ENCODE assay signal across 11 mouse cellular contexts in genomic region chr8:62046809-62047208, GRCm38 (mm10).
A peak's percentile ranks its signal among the peaks of the same experiment; 100 is the strongest.
DNase-seq lines count a peak whose midpoint lies in the region; ATAC-seq and TF ChIP-seq lines count a peak whose summit lies in the region.
"Had no signal": no experiment of that assay in that cellular context is flagged by ENCODE, and none has a peak within 500 bp of the region (broad histone marks: within the 10 kb centered on the region; RNA-seq: fewer than 3 reads in every experiment).

No protein-coding gene starts in this region.

- no peak for ATAC-seq in kidney, postnatal 0 days (replicated peaks; ENCODE audit: low FRiP score, low read depth)
- peak; percentile 52; the same call in 1 of the 2 replicates for ATAC-seq in embryonic facial prominence, embryonic 13.5 days (ENCODE audit: insufficient number of reproducible peaks, insufficient read depth, low FRiP score, low TSS enrichment, low read depth)

- no peak overlapping the region for H3K27ac ChIP-seq in kidney, postnatal 0 days
- H3K27ac ChIP-seq in embryonic facial prominence, embryonic 13.5 days = no peak overlapping the region
- H3K27ac ChIP-seq: hindbrain, embryonic 10.5 days; lung, embryonic 15.5 days; neural tube, embryonic 12.5 days had no signal

- no peaks in the 10 kb centered on the region for H3K4me1 ChIP-seq in kidney, postnatal 0 days (replicated peaks; ENCODE audit: insufficient read depth, low read length)
- H3K4me1 ChIP-seq in embryonic facial prominence, embryonic 13.5 days = no peaks in the 10 kb centered on the region
- H3K4me1 ChIP-seq: hindbrain, embryonic 10.5 days; lung, embryonic 15.5 days; neural tube, embryonic 12.5 days had no signal

- H3K4me2 ChIP-seq in kidney, postnatal 0 days (ENCODE audit: low read length) = no peak overlapping the region
- no peak overlapping the region for H3K4me2 ChIP-seq in embryonic facial prominence, embryonic 13.5 days
- H3K4me2 ChIP-seq: lung, embryonic 15.5 days; neural tube, embryonic 12.5 days had no signal

- H3K9me3 ChIP-seq in kidney, postnatal 0 days (replicated peaks; ENCODE audit: low read length) = no peaks in the 10 kb centered on the region
- peaks cover 5% of the 10 kb centered on the region; the same call in 1 of the 2 replicates for H3K9me3 ChIP-seq in embryonic facial prominence, embryonic 13.5 days
- H3K9me3 ChIP-seq: hindbrain, embryonic 10.5 days; lung, embryonic 15.5 days; neural tube, embryonic 12.5 days had no signal

- peak; percentile 51; the same call in 1 of the 2 replicates for TF ChIP-seq CTCF in kidney, postnatal 0 days (IDR thresholded peaks at IDR 0.05; ENCODE audit: low read depth)

- H3K4me3 ChIP-seq in kidney, postnatal 0 days (replicated peaks; ENCODE audit: low read depth, low read length) = no peak overlapping the region
- no peak overlapping the region for H3K4me3 ChIP-seq in embryonic facial prominence, embryonic 13.5 days
- H3K4me3 ChIP-seq: hindbrain, embryonic 10.5 days; lung, embryonic 15.5 days; neural tube, embryonic 12.5 days had no signal

- no peaks in the 10 kb centered on the region for H3K36me3 ChIP-seq in kidney, postnatal 0 days (ENCODE audit: insufficient read depth, low read length)
- no peaks in the 10 kb centered on the region for H3K36me3 ChIP-seq in embryonic facial prominence, embryonic 13.5 days
- H3K36me3 ChIP-seq: hindbrain, embryonic 10.5 days; lung, embryonic 15.5 days; neural tube, embryonic 12.5 days had no signal

- DNase-seq in adrenal gland, adult (ENCODE audit: inconsistent age in 2 of 2, low spot score in 1 of 2) = peak; percentile 12 to 62
- no peak for DNase-seq in adrenal gland, postnatal 25 days
- no peak for DNase-seq in kidney, postnatal 0 days (ENCODE audit: low spot score)
- no peak for DNase-seq in kidney, adult 18-20 months
- DNase-seq in ES-CJ7 (ENCODE audit: low read depth, low spot score) = peak; percentile 51
- no peak for DNase-seq in thymus, postnatal 14 days
- no peak for DNase-seq in urinary bladder, postnatal 10 days (ENCODE audit: low spot score)

- WGBS in kidney, postnatal 0 days = 31% methylated on average over 2 of the region's 2 CpGs
- WGBS in embryonic facial prominence, embryonic 13.5 days = 34% methylated on average over 2 of the region's 2 CpGs

- no peaks in the 10 kb centered on the region for H3K27me3 ChIP-seq in kidney, postnatal 0 days (ENCODE audit: insufficient read depth, low read length)
- no peaks in the 10 kb centered on the region for H3K27me3 ChIP-seq in embryonic facial prominence, embryonic 13.5 days
- H3K27me3 ChIP-seq: lung, embryonic 15.5 days; neural tube, embryonic 12.5 days had no signal

- no peak overlapping the region for H3K9ac ChIP-seq in kidney, postnatal 0 days (ENCODE audit: low read depth, low read length)
- H3K9ac ChIP-seq in embryonic facial prominence, embryonic 13.5 days = no peak overlapping the region
- H3K9ac ChIP-seq: lung, embryonic 15.5 days; neural tube, embryonic 12.5 days had no signal

Comparison
In these comparisons a context has a peak if more than half of its experiments do, and no peak if none do; other contexts are left out.
1. DNase-seq: peak in adrenal gland, adult (2 of 2) and ES-CJ7 (single experiment); none in adrenal gland, postnatal 25 days (single experiment), kidney, postnatal 0 days (single experiment), kidney, adult 18-20 months (single experiment), thymus, postnatal 14 days (single experiment) and urinary bladder, postnatal 10 days (single experiment).